Mouse (Mus musculus) ES-Bruce4 (cell line): ENCODE measurements around the gene 1700022I11Rik.

ENCODE experiments used
- CTCF ChIP-seq: IDR thresholded peaks from one replicate; pipeline ENCODE4 v1.8.1; 2011; ENCODE audit warnings: low read depth, low read length
- EP300 ChIP-seq: IDR thresholded peaks from 2 replicates; pipeline ENCODE4 v1.6.1; 2011; ENCODE audit warnings: low read depth, low read length; ENCODE audit not compliant: insufficient read depth
- POLR2A ChIP-seq: IDR thresholded peaks from one replicate; pipeline ENCODE4 v1.8.1; 2011; ENCODE audit warnings: low read length; ENCODE audit not compliant: insufficient read depth

DNA sequence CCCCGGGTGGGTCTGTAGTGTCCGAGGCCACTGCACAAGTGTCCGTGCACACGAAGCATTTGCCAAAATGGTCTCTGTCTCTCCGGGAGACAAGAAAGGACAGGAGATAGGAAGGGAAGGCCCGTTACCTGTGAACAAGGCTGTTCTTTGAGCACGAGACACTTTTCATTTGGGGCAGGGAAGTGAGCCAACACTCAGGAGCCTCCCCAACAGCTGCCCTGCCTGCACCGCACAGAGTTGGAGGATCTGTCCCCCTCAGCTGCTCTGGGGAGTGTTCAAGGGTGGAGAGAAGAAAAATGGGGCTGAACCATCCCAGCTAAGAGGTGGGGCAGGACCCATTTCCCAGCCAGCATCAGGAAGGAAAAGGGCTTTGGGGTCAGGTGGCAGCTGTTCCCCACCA is 11.4 kb upstream of the 1700022I11Rik start:
- TF ChIP-seq CTCF (no peak), POLR2A (no peak), EP300 (no peak)
